Mouse (Mus musculus): ENCODE results near the gene Atp1b2. TPM values are rescaled to one million over a fixed set of nuclear protein-coding genes. Genes with fewer than 3 reads are reported as not detected.
A peak's percentile ranks its signal among the peaks of the same experiment; 100 is the strongest.

Gene Atp1b2
- polyA plus RNA-seq, 1 experiment from 2014 or later, result 76.2 TPM

GRCm38 (mm10) chr11:69604347-69604746 is 1.4 kb downstream of the Atp1b2 start:
- Histone ChIP-seq H3K27me3 (replicated peaks; ENCODE audit: control insufficient read depth, insufficient read depth, low read length) (no peaks in the 10 kb centered on the region; the same call in 1 of the 2 replicates), H3K4me2 (peak overlapping the region; percentile 99), H3K9me3 (ENCODE audit: control insufficient read depth, low read length) (no peaks in the 10 kb centered on the region), H3K27ac (ENCODE audit: low read depth, low read length) (peak overlapping the region; percentile 82), H3K4me1 (replicated peaks; ENCODE audit: control insufficient read depth, insufficient read depth, low read length) (peaks cover 69% of the 10 kb centered on the region), H3K36me3 (ENCODE audit: control insufficient read depth, insufficient read depth, low read length) (peaks cover 3% of the 10 kb centered on the region; the same call in 1 of the 2 replicates), H3K4me3 (ENCODE audit: low read depth, low read length) (peak overlapping the region; percentile 82), H3K9ac (ENCODE audit: low read depth, low read length) (peak overlapping the region; percentile 74)
- no peak for ATAC-seq (replicated peaks; ENCODE audit: low FRiP score)
- 66% methylated on average over 3 of the region's 3 CpGs for WGBS
- DNase-seq (ENCODE audit: low spot score), result no peak

- DNase-seq (ENCODE audit: low spot score) (no peak), ATAC-seq (replicated peaks; ENCODE audit: low FRiP score) (no peak)
- H3K4me3 ChIP-seq (ENCODE audit: low read depth, low read length), result peak overlapping the region; percentile 82; the same call in 1 of the 2 replicates
- no peaks in the 10 kb centered on the region; the same call in 1 of the 2 replicates for H3K27me3 ChIP-seq (replicated peaks; ENCODE audit: control insufficient read depth, insufficient read depth, low read length)
- H3K9ac ChIP-seq (ENCODE audit: low read depth, low read length), result no peak overlapping the region; the same call in 1 of the 2 replicates
- peaks cover 3% of the 10 kb centered on the region; the same call in 1 of the 2 replicates for H3K36me3 ChIP-seq (ENCODE audit: control insufficient read depth, insufficient read depth, low read length)
- H3K4me2 ChIP-seq, result peak overlapping the region; percentile 99
- H3K27ac ChIP-seq (ENCODE audit: low read depth, low read length), result no peak overlapping the region
- no peaks in the 10 kb centered on the region for H3K9me3 ChIP-seq (ENCODE audit: control insufficient read depth, low read length)
- 74% methylated on average over 8 of the region's 8 CpGs for WGBS
- peaks cover 66% of the 10 kb centered on the region for H3K4me1 ChIP-seq (replicated peaks; ENCODE audit: control insufficient read depth, insufficient read depth, low read length)
These were observed 2.2 kb downstream of the Atp1b2 start for GRCm38 (mm10) chr11:69603516-69603915.

GRCm38 (mm10) chr11:69601768-69602167 is 4.0 kb downstream of the Atp1b2 start:
- Histone ChIP-seq H3K27ac (ENCODE audit: low read depth, low read length) (peak overlapping the region; percentile 30), H3K9me3 (ENCODE audit: control insufficient read depth, low read length) (no peaks in the 10 kb centered on the region), H3K9ac (ENCODE audit: low read depth, low read length) (peak overlapping the region; percentile 10), H3K27me3 (replicated peaks; ENCODE audit: control insufficient read depth, insufficient read depth, low read length) (no peaks in the 10 kb centered on the region; the same call in 1 of the 2 replicates), H3K4me1 (replicated peaks; ENCODE audit: control insufficient read depth, insufficient read depth, low read length) (peaks cover 56% of the 10 kb centered on the region), H3K4me2 (peak overlapping the region; percentile 3), H3K4me3 (ENCODE audit: low read depth, low read length) (0 out of 2 replicates have a peak overlapping the region, but pooled peaks have one; percentile 12), H3K36me3 (ENCODE audit: control insufficient read depth, insufficient read depth, low read length) (peaks cover 3% of the 10 kb centered on the region; the same call in 1 of the 2 replicates)
- ATAC-seq (replicated peaks; ENCODE audit: low FRiP score) (no peak), DNase-seq (ENCODE audit: low spot score) (no peak)
- WGBS, result 54% methylated on average over 3 of the region's 3 CpGs

GRCm38 (mm10) chr11:69600098-69600497 is 5.6 kb downstream of the Atp1b2 start:
- DNase-seq (ENCODE audit: low spot score), result no peak
- Histone ChIP-seq H3K9me3 (ENCODE audit: control insufficient read depth, low read length) (no peaks in the 10 kb centered on the region), H3K27me3 (replicated peaks; ENCODE audit: control insufficient read depth, insufficient read depth, low read length) (no peaks in the 10 kb centered on the region; the same call in 1 of the 2 replicates), H3K4me3 (ENCODE audit: low read depth, low read length) (peak overlapping the region; percentile 27), H3K4me2 (peak overlapping the region; percentile 61), H3K27ac (ENCODE audit: low read depth, low read length) (peak overlapping the region; percentile 66), H3K9ac (ENCODE audit: low read depth, low read length) (peak overlapping the region; percentile 42), H3K36me3 (ENCODE audit: control insufficient read depth, insufficient read depth, low read length) (peaks cover 3% of the 10 kb centered on the region; the same call in 1 of the 2 replicates), H3K4me1 (replicated peaks; ENCODE audit: control insufficient read depth, insufficient read depth, low read length) (peaks cover 49% of the 10 kb centered on the region)
- 21% methylated on average over 6 of the region's 6 CpGs for WGBS
- 0 out of 2 replicates have a peak, but pooled peaks have one; percentile 13 for ATAC-seq (replicated peaks; ENCODE audit: low FRiP score)

- Histone ChIP-seq H3K9ac (ENCODE audit: low read depth, low read length) (peak overlapping the region; percentile 42), H3K36me3 (ENCODE audit: control insufficient read depth, insufficient read depth, low read length) (peaks cover 3% of the 10 kb centered on the region; the same call in 1 of the 2 replicates), H3K4me2 (peak overlapping the region; percentile 61), H3K9me3 (ENCODE audit: control insufficient read depth, low read length) (no peaks in the 10 kb centered on the region), H3K27ac (ENCODE audit: low read depth, low read length) (peak overlapping the region; percentile 66), H3K27me3 (replicated peaks; ENCODE audit: control insufficient read depth, insufficient read depth, low read length) (no peaks in the 10 kb centered on the region; the same call in 1 of the 2 replicates), H3K4me1 (replicated peaks; ENCODE audit: control insufficient read depth, insufficient read depth, low read length) (peaks cover 47% of the 10 kb centered on the region), H3K4me3 (ENCODE audit: low read depth, low read length) (peak overlapping the region; percentile 27; the same call in 1 of the 2 replicates)
- ATAC-seq (replicated peaks; ENCODE audit: low FRiP score), result peak; percentile 79
- WGBS, result 8% methylated on average over 9 of the region's 9 CpGs
- DNase-seq (ENCODE audit: low spot score), result no peak
These were observed 6.3 kb downstream of the Atp1b2 start for GRCm38 (mm10) chr11:69599436-69599835.

- H3K9ac ChIP-seq (ENCODE audit: low read depth, low read length), result no peak overlapping the region
- peaks cover 32% of the 10 kb centered on the region for H3K4me1 ChIP-seq (replicated peaks; ENCODE audit: control insufficient read depth, insufficient read depth, low read length)
- no peak overlapping the region for H3K4me2 ChIP-seq
- H3K4me3 ChIP-seq (ENCODE audit: low read depth, low read length), result no peak overlapping the region
- ATAC-seq (replicated peaks; ENCODE audit: low FRiP score), result no peak
- no peak overlapping the region for H3K27ac ChIP-seq (ENCODE audit: low read depth, low read length)
- peaks cover 15% of the 10 kb centered on the region for H3K36me3 ChIP-seq (ENCODE audit: control insufficient read depth, insufficient read depth, low read length)
- DNase-seq (ENCODE audit: low spot score), result no peak
- no peaks in the 10 kb centered on the region for H3K9me3 ChIP-seq (ENCODE audit: control insufficient read depth, low read length)
- WGBS, result 97% methylated on average over 6 of the region's 6 CpGs
- no peaks in the 10 kb centered on the region for H3K27me3 ChIP-seq (replicated peaks; ENCODE audit: control insufficient read depth, insufficient read depth, low read length)
These were observed 10.9 kb downstream of the Atp1b2 start for GRCm38 (mm10) chr11:69594853-69595252.

- WGBS, result 70% methylated on average over 4 of the region's 4 CpGs
- no peak overlapping the region for H3K9ac ChIP-seq (ENCODE audit: low read depth, low read length)
- H3K9me3 ChIP-seq (ENCODE audit: control insufficient read depth, low read length), result no peaks in the 10 kb centered on the region
- peaks cover 35% of the 10 kb centered on the region for H3K36me3 ChIP-seq (ENCODE audit: control insufficient read depth, insufficient read depth, low read length)
- no peaks in the 10 kb centered on the region for H3K27me3 ChIP-seq (replicated peaks; ENCODE audit: control insufficient read depth, insufficient read depth, low read length)
- H3K4me1 ChIP-seq (replicated peaks; ENCODE audit: control insufficient read depth, insufficient read depth, low read length), result peaks cover 38% of the 10 kb centered on the region
- ATAC-seq (replicated peaks; ENCODE audit: low FRiP score) (no peak), DNase-seq (ENCODE audit: low spot score) (no peak)
- no peak overlapping the region for H3K4me3 ChIP-seq (ENCODE audit: low read depth, low read length)
- peak overlapping the region; percentile 76 for H3K27ac ChIP-seq (ENCODE audit: low read depth, low read length)
- no peak overlapping the region for H3K4me2 ChIP-seq
These were observed 12.9 kb downstream of the Atp1b2 start for GRCm38 (mm10) chr11:69592799-69593198.

GRCm38 (mm10) chr11:69591899-69592637 is 13.7 kb downstream of the Atp1b2 start:
- 81% methylated on average over 7 of the region's 7 CpGs for WGBS
- Histone ChIP-seq H3K36me3 (ENCODE audit: control insufficient read depth, insufficient read depth, low read length) (peaks cover 41% of the 10 kb centered on the region), H3K27ac (ENCODE audit: low read depth, low read length) (peak overlapping the region; percentile 76), H3K4me1 (replicated peaks; ENCODE audit: control insufficient read depth, insufficient read depth, low read length) (peaks cover 40% of the 10 kb centered on the region), H3K9me3 (ENCODE audit: control insufficient read depth, low read length) (no peaks in the 10 kb centered on the region), H3K4me3 (ENCODE audit: low read depth, low read length) (no peak overlapping the region), H3K9ac (ENCODE audit: low read depth, low read length) (0 out of 2 replicates have a peak overlapping the region, but pooled peaks have one; percentile 6), H3K4me2 (no peak overlapping the region), H3K27me3 (replicated peaks; ENCODE audit: control insufficient read depth, insufficient read depth, low read length) (no peaks in the 10 kb centered on the region)
- DNase-seq (ENCODE audit: low spot score), result no peak
- no peak for ATAC-seq (replicated peaks; ENCODE audit: low FRiP score)
